Mouse (Mus musculus) E14TG2a.4 (cell line): Measurements from ENCODE around the gene Elovl7.

Experiments used
- H3K27me3 ChIP-seq: 2 replicates; pipeline ENCODE4 v1.6.1; 2014; ENCODE audit warnings: low read length, control low read depth; ENCODE audit not compliant: insufficient read depth
- H3K36me3 ChIP-seq: 2 replicates; pipeline ENCODE4 v1.6.1; 2014; ENCODE audit warnings: low read length, control low read depth; ENCODE audit not compliant: insufficient read depth
- H3K4me1 ChIP-seq: replicated peaks from 2 replicates; pipeline ENCODE4 v1.6.1; 2014; ENCODE audit warnings: low read depth, low read length, control low read depth
- H3K4me3 ChIP-seq: replicated peaks from 2 replicates; pipeline ENCODE4 v1.5.1; 2014; ENCODE audit warnings: mild to moderate bottlenecking, low read length
- H3K9me3 ChIP-seq: 2 replicates; pipeline ENCODE4 v1.6.1; 2014; ENCODE audit warnings: low read length, control low read depth
- CTCF ChIP-seq: conservative IDR thresholded peaks from 2 replicates; pipeline ENCODE4 v1.5.1; 2014; ENCODE audit warnings: low read length
- NANOG ChIP-seq: IDR thresholded peaks from 2 replicates; pipeline ENCODE4 v1.6.1; 2014; ENCODE audit warnings: borderline replicate concordance, low read length, mixed read lengths
- POU5F1 ChIP-seq: IDR thresholded peaks from 2 replicates; pipeline ENCODE4 v1.6.1; 2014; ENCODE audit warnings: low read length, borderline replicate concordance

Gene Elovl7

GRCm38 (mm10) chr13:108214081-108214484 lies at the start of gene Elovl7:
Elovl7 (plus strand) TSS chr13:108214404.
- TF ChIP-seq CTCF (no peak), NANOG (no peak), POU5F1 (no peak)
- Histone ChIP-seq H3K9me3 (no peaks in the 10 kb centered on the region), H3K4me3 (peak within 1 kb of the TSS; percentile 93)

GRCm38 (mm10) chr13:108164621-108165020 lies 49.6 kb upstream of the Elovl7 start:
- Histone ChIP-seq H3K27me3 (no peaks in the 10 kb centered on the region), H3K9me3 (no peaks in the 10 kb centered on the region), H3K4me1 (peaks cover 20% of the 10 kb centered on the region), H3K36me3 (peaks cover 35% of the 10 kb centered on the region), H3K4me3 (no peak overlapping the region)
- TF ChIP-seq CTCF: no peak
- no peak for TF ChIP-seq POU5F1
- TF ChIP-seq NANOG: no peak

More at GRCm38 (mm10) chr13:108214081-108214484, at the start of gene Elovl7:
- peaks cover 46% of the 10 kb centered on the region for H3K4me1 ChIP-seq
- H3K36me3 ChIP-seq: no peaks in the 10 kb centered on the region
- H3K27me3 ChIP-seq: peaks cover 27% of the 10 kb centered on the region

GRCm38 (mm10) chr13:108170002-108170401 lies 44.2 kb upstream of the Elovl7 start:
- Histone ChIP-seq H3K4me3 (no peak overlapping the region), H3K9me3 (no peaks in the 10 kb centered on the region), H3K4me1 (no peaks in the 10 kb centered on the region), H3K36me3 (peaks cover 64% of the 10 kb centered on the region), H3K27me3 (no peaks in the 10 kb centered on the region)
- no peak for TF ChIP-seq CTCF
- no peak for TF ChIP-seq POU5F1
- no peak for TF ChIP-seq NANOG

- H3K27me3 ChIP-seq: no peaks in the 10 kb centered on the region
- peaks cover 68% of the 10 kb centered on the region for H3K36me3 ChIP-seq
- no peaks in the 10 kb centered on the region for H3K4me1 ChIP-seq
- no peaks in the 10 kb centered on the region for H3K9me3 ChIP-seq
- H3K4me3 ChIP-seq: no peak overlapping the region
- TF ChIP-seq POU5F1: no peak
- no peak for TF ChIP-seq CTCF
These were observed 43.7 kb upstream of the Elovl7 start for GRCm38 (mm10) chr13:108170511-108170910.

DNA sequence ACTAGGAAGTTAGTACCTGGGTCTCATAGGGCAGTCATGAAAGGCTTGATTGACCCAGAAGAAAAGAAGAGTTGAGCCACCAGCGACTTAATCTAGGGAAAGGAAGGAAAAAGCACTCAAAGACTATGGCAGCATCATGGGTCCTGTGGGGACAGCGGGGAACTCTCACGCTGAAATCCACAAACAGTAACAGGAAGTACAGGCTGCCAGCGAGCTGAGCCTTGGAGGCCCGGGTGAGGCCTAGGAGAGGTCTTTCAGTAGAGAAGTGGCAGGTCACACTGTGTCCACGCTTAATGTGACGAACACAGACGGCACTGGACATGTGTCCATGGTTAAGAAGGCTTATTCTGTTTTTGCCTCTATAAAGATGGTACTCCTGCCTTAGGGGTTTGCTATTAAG lies 34.6 kb upstream of the Elovl7 start:
- H3K4me1 ChIP-seq: no peaks in the 10 kb centered on the region
- peaks cover 89% of the 10 kb centered on the region for H3K36me3 ChIP-seq
- no peak overlapping the region for H3K4me3 ChIP-seq
- TF ChIP-seq NANOG (no peak), POU5F1 (no peak), CTCF (no peak)
- H3K9me3 ChIP-seq: peaks cover 8% of the 10 kb centered on the region
- H3K27me3 ChIP-seq: no peaks in the 10 kb centered on the region

GRCm38 (mm10) chr13:108180821-108181220 lies 33.4 kb upstream of the Elovl7 start:
- H3K9me3 ChIP-seq: peaks cover 8% of the 10 kb centered on the region
- H3K4me3 ChIP-seq: no peak overlapping the region
- no peaks in the 10 kb centered on the region for H3K27me3 ChIP-seq
- no peak for TF ChIP-seq POU5F1
- TF ChIP-seq CTCF: no peak
- no peak for TF ChIP-seq NANOG
- peaks cover 88% of the 10 kb centered on the region for H3K36me3 ChIP-seq
- no peaks in the 10 kb centered on the region for H3K4me1 ChIP-seq

DNA sequence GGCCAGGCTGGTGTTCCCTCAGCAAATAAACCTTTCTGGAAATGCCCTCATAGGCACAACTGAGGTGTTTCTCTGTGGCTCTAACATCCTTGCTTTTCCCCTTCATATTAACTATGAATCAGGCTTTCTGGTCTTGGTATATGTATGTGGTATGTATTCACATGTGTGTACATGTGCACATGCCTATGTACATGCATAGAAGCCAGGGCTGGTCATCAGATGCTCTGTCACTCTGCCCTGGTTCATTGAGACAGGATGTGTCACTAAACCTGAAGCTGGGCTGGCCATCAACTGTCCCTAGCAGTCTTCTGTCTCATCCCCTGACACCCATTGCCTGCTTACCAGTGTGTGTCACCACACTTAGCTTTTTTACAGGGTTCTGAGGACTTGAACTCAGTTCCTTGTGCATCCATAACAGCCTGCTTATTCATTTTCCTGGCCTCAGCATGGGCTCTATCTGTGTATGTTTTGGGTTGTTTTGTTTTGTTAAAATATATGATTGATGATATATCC lies 29.4 kb upstream of the Elovl7 start:
- Histone ChIP-seq H3K4me3 (no peak overlapping the region), H3K27me3 (no peaks in the 10 kb centered on the region), H3K4me1 (no peaks in the 10 kb centered on the region), H3K9me3 (no peaks in the 10 kb centered on the region), H3K36me3 (peaks cover 74% of the 10 kb centered on the region)
- TF ChIP-seq NANOG (no peak), CTCF (no peak), POU5F1 (no peak)

DNA sequence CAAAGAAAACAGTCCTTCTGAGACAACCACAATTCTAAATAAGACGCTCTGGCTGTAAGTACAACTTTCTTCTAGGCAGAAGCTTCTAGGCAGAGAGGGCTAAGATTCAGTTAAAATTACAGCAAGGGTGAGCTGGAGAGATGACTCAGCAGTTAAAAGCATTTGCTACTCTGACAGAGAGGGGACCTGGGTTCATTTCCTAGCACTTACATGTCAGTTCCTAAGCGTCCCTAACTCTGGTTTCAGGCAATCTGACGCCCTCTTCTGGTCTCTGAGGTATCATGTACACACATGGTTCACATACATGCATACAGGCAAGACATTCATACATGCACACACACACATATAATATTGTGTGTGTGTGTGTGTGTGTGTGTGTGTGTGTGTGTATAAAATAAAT lies 28.7 kb upstream of the Elovl7 start:
- Histone ChIP-seq H3K36me3 (peaks cover 74% of the 10 kb centered on the region), H3K4me3 (no peak overlapping the region), H3K4me1 (no peaks in the 10 kb centered on the region), H3K27me3 (no peaks in the 10 kb centered on the region), H3K9me3 (no peaks in the 10 kb centered on the region)
- TF ChIP-seq CTCF (0 out of 2 replicates have a peak, but pooled peaks have one; percentile 9), NANOG (no peak)

DNA sequence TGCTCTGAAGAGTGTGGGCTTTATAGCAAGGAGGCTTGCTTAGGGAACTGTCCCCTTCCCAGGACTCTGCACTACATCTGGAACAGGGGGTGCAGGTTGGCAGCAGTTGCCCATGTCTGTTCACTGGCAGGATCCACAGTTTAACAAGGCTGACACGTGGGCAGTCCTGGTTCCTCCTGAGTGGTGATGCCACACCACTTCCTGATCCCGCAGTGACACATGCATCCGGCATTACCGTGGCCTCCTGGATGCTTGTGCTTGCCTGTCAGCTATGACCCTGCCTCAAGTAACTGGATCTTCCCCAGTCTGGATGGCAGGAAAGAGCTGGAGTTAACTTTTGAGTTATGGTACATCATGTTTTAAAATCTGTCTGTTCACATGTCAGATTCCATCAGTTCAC lies 26.2 kb upstream of the Elovl7 start:
- TF ChIP-seq NANOG: no peak
- no peak for TF ChIP-seq CTCF
- TF ChIP-seq POU5F1: no peak
- Histone ChIP-seq H3K27me3 (no peaks in the 10 kb centered on the region), H3K9me3 (no peaks in the 10 kb centered on the region), H3K4me1 (no peaks in the 10 kb centered on the region), H3K4me3 (no peak overlapping the region), H3K36me3 (peaks cover 57% of the 10 kb centered on the region)
